Mouse (Mus musculus) C2C12 (cell line): ENCODE results near the gene Dnajc3. TPM values are rescaled to one million over a fixed set of nuclear protein-coding genes. Genes with fewer than 3 reads are reported as not detected.

Source experiments
- H3K27me3 ChIP-seq: one replicate; pipeline ENCODE4 v1.6.1; 2011; ENCODE audit not compliant: control insufficient read depth, insufficient read depth, insufficient read length
- H3K36me3 ChIP-seq: one replicate; pipeline ENCODE4 v1.6.1; 2011; ENCODE audit not compliant: control insufficient read depth, insufficient read depth
- H3K4me3 ChIP-seq: one replicate; pipeline ENCODE4 v1.5.1; 2011; ENCODE audit warnings: mild to moderate bottlenecking, control low read depth; ENCODE audit not compliant: poor library complexity, insufficient read depth, severe bottlenecking
- H3K79me2 ChIP-seq: one replicate; pipeline ENCODE4 v1.6.1; 2011; ENCODE audit not compliant: control insufficient read depth, insufficient read depth
- H3K79me3 ChIP-seq: one replicate; pipeline ENCODE4 v1.6.1; 2011; ENCODE audit warnings: low read depth, control low read depth
- H3ac ChIP-seq: one replicate; pipeline ENCODE3; 2011; ENCODE audit warnings: low read depth; ENCODE audit not compliant: control insufficient read depth, insufficient read length
- CEBPB ChIP-seq: IDR thresholded peaks from one replicate; pipeline ENCODE4 v1.6.1; 2011; ENCODE audit warnings: low read depth, mild to moderate bottlenecking, control low read depth, moderate library complexity
- CTCF ChIP-seq: IDR thresholded peaks from one replicate; pipeline ENCODE4 v1.5.1; 2011; ENCODE audit not compliant: control insufficient read depth, insufficient read depth, insufficient read length
- FOSL1 ChIP-seq: IDR thresholded peaks from one replicate; pipeline ENCODE4 v1.8.0; 2011; ENCODE audit warnings: mild to moderate bottlenecking, low read length; ENCODE audit not compliant: poor library complexity, insufficient read depth, severe bottlenecking
- MAX ChIP-seq: IDR thresholded peaks from one replicate; pipeline ENCODE4 v1.6.1; 2011; ENCODE audit warnings: mild to moderate bottlenecking, control low read depth
- MYOD1 ChIP-seq: IDR thresholded peaks from one replicate; pipeline ENCODE4 v1.6.1; 2011; ENCODE audit warnings: low read depth; ENCODE audit not compliant: control insufficient read depth, insufficient read length
- MYOG ChIP-seq: IDR thresholded peaks from one replicate; pipeline ENCODE4 v1.6.1; 2011; ENCODE audit not compliant: control insufficient read depth, insufficient read length; ENCODE audit errors: extremely low read depth
- USF1 ChIP-seq: IDR thresholded peaks from one replicate; pipeline ENCODE4 v1.6.1; 2011; ENCODE audit warnings: low read depth, mild to moderate bottlenecking, control low read depth, moderate library complexity
- polyA plus RNA-seq: library from polyadenylated mRNA; unstranded; fragments of >200 nt; fragmentation: generic; extraction: Trizol; gene quantifications from one replicate; pipeline ENCODE4 v1.2.1, GENCODE M21; 2012; ENCODE audit warnings: missing spikeins

The Dnajc3 gene
- polyA plus RNA-seq, 1 experiment = 11.4 TPM

GRCm38 (mm10) chr14:119003320-119003719 is 65.5 kb downstream of the Dnajc3 start:
- Histone ChIP-seq H3K79me3 (no peaks in the 10 kb centered on the region), H3K79me2 (no peaks in the 10 kb centered on the region), H3K27me3 (no peaks in the 10 kb centered on the region), H3ac (no peak overlapping the region), H3K4me3 (no peak overlapping the region), H3K36me3 (peaks cover 8% of the 10 kb centered on the region)
- no peak for TF ChIP-seq FOSL1
- TF ChIP-seq CEBPB = no peak
- TF ChIP-seq USF1 = no peak
- no peak for TF ChIP-seq CTCF
- no peak for TF ChIP-seq MYOD1
- no peak for TF ChIP-seq MYOG
- TF ChIP-seq MAX = no peak

GRCm38 (mm10) chr14:119005834-119006233 is 68.1 kb downstream of the Dnajc3 start:
- TF ChIP-seq CTCF (no peak), USF1 (no peak), CEBPB (no peak), FOSL1 (no peak), MYOG (no peak), MYOD1 (no peak), MAX (no peak)
- H3K79me3 ChIP-seq = no peaks in the 10 kb centered on the region
- H3K4me3 ChIP-seq = no peak overlapping the region
- H3K36me3 ChIP-seq = peaks cover 15% of the 10 kb centered on the region
- H3ac ChIP-seq = no peak overlapping the region
- no peaks in the 10 kb centered on the region for H3K27me3 ChIP-seq
- H3K79me2 ChIP-seq = no peaks in the 10 kb centered on the region

- Histone ChIP-seq H3K27me3 (no peaks in the 10 kb centered on the region), H3K36me3 (peaks cover 15% of the 10 kb centered on the region), H3K79me2 (no peaks in the 10 kb centered on the region), H3K79me3 (no peaks in the 10 kb centered on the region), H3K4me3 (no peak overlapping the region), H3ac (no peak overlapping the region)
- TF ChIP-seq MYOD1 (no peak), CTCF (no peak), CEBPB (no peak), FOSL1 (no peak), USF1 (no peak), MAX (no peak), MYOG (no peak)
These were observed 68.8 kb downstream of the Dnajc3 start for GRCm38 (mm10) chr14:119006441-119007102.

GRCm38 (mm10) chr14:119007103-119007951 is 69.6 kb downstream of the Dnajc3 start:
- Histone ChIP-seq H3K36me3 (peaks cover 15% of the 10 kb centered on the region), H3K79me3 (no peaks in the 10 kb centered on the region), H3K79me2 (no peaks in the 10 kb centered on the region), H3K4me3 (no peak overlapping the region), H3K27me3 (no peaks in the 10 kb centered on the region), H3ac (no peak overlapping the region)
- no peak for TF ChIP-seq MYOG
- no peak for TF ChIP-seq FOSL1
- no peak for TF ChIP-seq CTCF
- TF ChIP-seq MAX = no peak
- no peak for TF ChIP-seq USF1
- TF ChIP-seq MYOD1 = no peak
- no peak for TF ChIP-seq CEBPB

GRCm38 (mm10) chr14:119008031-119008590 is 70.3 kb downstream of the Dnajc3 start:
- Histone ChIP-seq H3K36me3 (peaks cover 15% of the 10 kb centered on the region), H3K79me2 (no peaks in the 10 kb centered on the region), H3K79me3 (no peaks in the 10 kb centered on the region), H3K27me3 (no peaks in the 10 kb centered on the region), H3K4me3 (no peak overlapping the region), H3ac (no peak overlapping the region)
- TF ChIP-seq MAX (no peak), MYOG (no peak), CEBPB (no peak)

GRCm38 (mm10) chr14:119009531-119009930 is 71.8 kb downstream of the Dnajc3 start:
- H3ac ChIP-seq = no peak overlapping the region
- peaks cover 15% of the 10 kb centered on the region for H3K36me3 ChIP-seq
- no peak overlapping the region for H3K4me3 ChIP-seq
- no peaks in the 10 kb centered on the region for H3K79me2 ChIP-seq
- no peak for TF ChIP-seq MYOG
- no peak for TF ChIP-seq FOSL1
- TF ChIP-seq CEBPB = no peak
- TF ChIP-seq MAX = no peak
- no peak for TF ChIP-seq MYOD1
- no peak for TF ChIP-seq USF1
- no peak for TF ChIP-seq CTCF
- H3K27me3 ChIP-seq = no peaks in the 10 kb centered on the region
- no peaks in the 10 kb centered on the region for H3K79me3 ChIP-seq
